Mouse (Mus musculus) C2C12 (cell line): ENCODE data around the gene Gm10337.

Experiments
- CEBPB ChIP-seq: IDR thresholded peaks from one replicate; pipeline ENCODE4 v1.6.1; 2011; ENCODE audit warnings: low read depth, mild to moderate bottlenecking, control low read depth, moderate library complexity
- CTCF ChIP-seq: IDR thresholded peaks from one replicate; pipeline ENCODE4 v1.5.1; 2011; ENCODE audit not compliant: control insufficient read depth, insufficient read depth, insufficient read length
- FOSL1 ChIP-seq: IDR thresholded peaks from one replicate; pipeline ENCODE4 v1.8.0; 2011; ENCODE audit warnings: mild to moderate bottlenecking, low read length; ENCODE audit not compliant: poor library complexity, insufficient read depth, severe bottlenecking
- MAX ChIP-seq: IDR thresholded peaks from one replicate; pipeline ENCODE4 v1.6.1; 2011; ENCODE audit warnings: mild to moderate bottlenecking, control low read depth
- MYOD1 ChIP-seq: IDR thresholded peaks from one replicate; pipeline ENCODE4 v1.6.1; 2011; ENCODE audit warnings: low read depth; ENCODE audit not compliant: control insufficient read depth, insufficient read length
- USF1 ChIP-seq: IDR thresholded peaks from one replicate; pipeline ENCODE4 v1.6.1; 2011; ENCODE audit warnings: low read depth, mild to moderate bottlenecking, control low read depth, moderate library complexity

DNA sequence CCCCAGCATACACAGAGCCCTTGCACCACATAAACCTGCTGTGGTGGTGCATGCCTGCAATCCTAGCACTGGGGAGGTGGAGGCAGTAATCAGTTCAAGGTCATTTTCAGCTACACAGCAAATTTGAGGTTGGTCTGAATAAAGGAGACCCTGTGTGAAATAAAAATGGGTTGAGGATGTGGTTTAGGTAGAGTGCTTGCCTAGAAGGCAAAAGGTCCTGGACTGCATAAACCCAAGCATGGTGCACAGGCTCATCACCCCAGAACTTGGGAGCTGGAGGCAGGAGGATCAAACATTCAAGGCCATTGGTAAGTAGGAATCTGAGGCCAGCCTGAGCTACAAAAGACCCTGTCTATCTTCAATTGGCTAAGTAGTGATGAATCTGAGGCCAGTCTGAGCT, 4.0 kb downstream of the Gm10337 start:
- TF ChIP-seq MAX (no peak), CTCF (no peak), FOSL1 (no peak), CEBPB (no peak), MYOD1 (no peak), USF1 (no peak)
